Mouse (Mus musculus): Measurements from ENCODE around the gene Adamts17.

Gene Adamts17

GRCm38 (mm10) chr7:66846582-66846981, 7.0 kb downstream of the Adamts17 start:
- no peak for DNase-seq (ENCODE audit: low spot score)

- DNase-seq (ENCODE audit: low spot score): no peak
Measured at GRCm38 (mm10) chr7:66847299-66847698, 7.8 kb downstream of the Adamts17 start.

- DNase-seq (ENCODE audit: low spot score): no peak
Measured at GRCm38 (mm10) chr7:66849316-66849715, 9.8 kb downstream of the Adamts17 start.

GRCm38 (mm10) chr7:66852164-66852563, 12.6 kb downstream of the Adamts17 start:
- no peak for DNase-seq (ENCODE audit: low spot score)

GRCm38 (mm10) chr7:66857610-66858009, 18.1 kb downstream of the Adamts17 start:
- DNase-seq (ENCODE audit: low spot score): no peak

- no peak for DNase-seq (ENCODE audit: low spot score)
Measured at GRCm38 (mm10) chr7:66858247-66859075, 18.9 kb downstream of the Adamts17 start.

GRCm38 (mm10) chr7:66859220-66859619, 19.7 kb downstream of the Adamts17 start:
- no peak for DNase-seq (ENCODE audit: low spot score)

- no peak for DNase-seq (ENCODE audit: low spot score)
Measured at GRCm38 (mm10) chr7:66866944-66867718, 27.6 kb downstream of the Adamts17 start.

GRCm38 (mm10) chr7:66867719-66868501, 28.4 kb downstream of the Adamts17 start:
- DNase-seq (ENCODE audit: low spot score): no peak

GRCm38 (mm10) chr7:66871520-66871919, 32.0 kb downstream of the Adamts17 start:
- DNase-seq (ENCODE audit: low spot score): no peak

- no peak for DNase-seq (ENCODE audit: low spot score)
Measured at GRCm38 (mm10) chr7:66871940-66872511, 32.5 kb downstream of the Adamts17 start.

- no peak for DNase-seq (ENCODE audit: low spot score)
Measured at GRCm38 (mm10) chr7:66873235-66873634, 33.7 kb downstream of the Adamts17 start.

GRCm38 (mm10) chr7:66891431-66891830, 51.9 kb downstream of the Adamts17 start:
- no peak for DNase-seq (ENCODE audit: low spot score)

- DNase-seq (ENCODE audit: low spot score): no peak
Measured at GRCm38 (mm10) chr7:66892096-66892495, 52.6 kb downstream of the Adamts17 start.

GRCm38 (mm10) chr7:66902376-66902775, 62.8 kb downstream of the Adamts17 start:
- DNase-seq (ENCODE audit: low spot score): no peak

- no peak for DNase-seq (ENCODE audit: low spot score)
Measured at GRCm38 (mm10) chr7:66903014-66903413, 63.5 kb downstream of the Adamts17 start.

GRCm38 (mm10) chr7:66905941-66906340, 66.4 kb downstream of the Adamts17 start:
- DNase-seq (ENCODE audit: low spot score): no peak

GRCm38 (mm10) chr7:66912866-66913265, 73.3 kb downstream of the Adamts17 start:
- DNase-seq (ENCODE audit: low spot score): no peak

- DNase-seq (ENCODE audit: low spot score): no peak
Measured at GRCm38 (mm10) chr7:66923595-66923994, 84.1 kb downstream of the Adamts17 start.

- DNase-seq (ENCODE audit: low spot score): no peak
Measured at GRCm38 (mm10) chr7:66924104-66924503, 84.6 kb downstream of the Adamts17 start.

- DNase-seq (ENCODE audit: low spot score): peak; percentile 53
Measured at GRCm38 (mm10) chr7:66929263-66929662, 89.7 kb downstream of the Adamts17 start.

GRCm38 (mm10) chr7:66931291-66931690, 91.8 kb downstream of the Adamts17 start:
- DNase-seq (ENCODE audit: low spot score): no peak

Data from testis, postnatal 14 days (tissue).